Mouse (Mus musculus) thymus, postnatal 25 days (tissue): Measurements from ENCODE around the gene Plcb2.

ENCODE experiments used
- DNase-seq: peaks from one replicate; pipeline ENCODE4 v3.0.0; 2022

Gene Plcb2

DNA sequence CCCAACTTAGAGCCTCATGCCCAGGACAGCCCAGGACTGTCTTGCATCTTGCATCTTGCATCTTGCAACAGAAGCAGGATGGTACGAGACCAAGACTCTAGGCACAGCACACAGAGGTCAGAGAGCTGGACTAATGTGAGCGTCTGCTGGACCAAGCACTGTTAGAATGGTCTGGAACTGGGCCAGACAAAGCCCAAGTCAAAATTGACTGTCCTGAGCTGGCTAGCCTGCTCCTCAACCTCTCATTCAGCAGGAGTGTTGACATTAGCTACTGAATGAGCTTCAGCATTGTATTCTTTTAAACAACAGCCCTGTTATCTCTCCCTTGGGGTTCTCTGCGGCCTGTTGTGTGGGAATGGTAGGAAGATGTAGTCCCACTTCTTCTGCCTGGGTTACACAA, 48.7 kb downstream of the Plcb2 start:
- no peak for DNase-seq

DNA sequence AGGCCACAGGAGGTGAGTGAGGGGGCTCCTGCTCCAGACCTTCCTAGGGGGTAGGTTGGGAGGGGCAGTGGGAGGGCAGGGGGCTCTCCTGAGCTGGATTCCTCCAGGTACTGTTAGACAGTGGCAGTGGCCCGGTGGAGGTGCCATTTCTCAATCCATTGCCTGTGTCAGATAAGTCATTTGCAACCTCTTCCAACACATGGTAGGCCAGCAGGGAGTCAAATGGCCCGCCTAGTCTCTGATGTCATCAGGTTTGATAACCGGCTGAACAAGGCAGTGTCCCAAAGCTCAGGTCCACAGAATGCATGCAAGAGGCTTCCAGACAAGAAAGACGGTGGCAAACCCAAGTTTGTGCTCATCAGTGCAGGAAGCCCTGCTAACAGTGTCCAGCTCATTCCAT, 50.4 kb downstream of the Plcb2 start:
- no peak for DNase-seq

GRCm38 (mm10) chr2:118676839-118677741, 51.1 kb downstream of the Plcb2 start:
- DNase-seq, result peak; percentile 21

- no peak for DNase-seq
Observed at GRCm38 (mm10) chr2:118674500-118674899, 53.7 kb downstream of the Plcb2 start.

DNA sequence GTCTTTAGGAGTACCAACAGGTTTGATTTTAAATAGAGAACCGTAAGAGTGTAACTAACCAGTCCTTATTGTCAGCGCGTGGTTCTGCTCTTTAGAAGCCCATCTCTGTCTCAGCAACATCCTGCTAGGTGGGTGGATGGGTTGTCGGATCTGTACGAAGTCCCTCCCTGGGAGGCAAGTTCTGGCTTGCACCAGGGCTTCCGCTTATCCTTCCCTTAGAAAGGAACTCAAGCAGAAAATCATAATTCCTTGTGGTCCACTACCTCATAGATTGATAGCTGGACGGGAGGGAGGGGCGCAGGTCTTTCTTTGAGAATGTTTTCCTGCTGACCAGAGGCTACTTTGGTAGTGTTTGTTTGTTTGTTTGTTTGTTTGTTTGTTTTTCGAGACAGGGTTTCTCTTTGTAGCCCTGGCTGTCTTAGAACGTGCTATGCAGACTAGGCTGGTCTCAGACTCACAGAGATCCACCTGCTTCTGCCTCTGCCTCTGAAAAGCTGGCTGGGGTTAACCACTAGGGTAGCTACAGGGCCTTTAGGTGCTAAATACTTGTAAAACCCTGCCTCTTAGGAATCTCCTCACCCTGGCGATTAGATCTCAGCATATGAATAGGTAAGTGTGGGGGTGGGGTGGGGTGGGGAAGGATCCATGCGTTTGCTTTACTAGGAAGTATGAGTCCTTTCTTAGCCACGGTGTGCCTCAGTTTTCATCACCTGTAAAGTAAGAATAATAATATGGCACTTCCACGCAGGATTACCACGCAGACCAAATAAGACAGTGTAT, 54.4 kb downstream of the Plcb2 start:
- DNase-seq, result no peak

DNA sequence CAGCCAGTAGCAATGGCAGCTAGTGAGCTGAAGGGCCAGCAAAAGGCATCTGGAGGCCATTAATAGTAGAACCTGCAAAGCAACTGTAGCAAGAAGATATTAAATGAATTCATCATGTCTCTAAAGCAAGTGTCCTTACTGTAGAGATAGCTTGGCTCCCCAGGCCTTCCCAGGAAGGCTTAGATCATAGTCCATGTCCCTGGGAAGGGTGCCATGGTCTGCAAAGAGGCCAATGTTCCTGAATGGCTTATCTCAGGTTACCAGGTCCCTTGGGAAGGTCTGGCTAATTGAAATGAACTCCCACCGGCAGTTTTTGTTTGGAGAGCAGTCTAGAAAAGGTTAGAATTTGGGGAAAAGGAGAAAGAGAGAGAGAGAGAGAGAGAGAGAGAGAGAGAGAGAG, 56.5 kb downstream of the Plcb2 start:
- DNase-seq, result no peak

DNA sequence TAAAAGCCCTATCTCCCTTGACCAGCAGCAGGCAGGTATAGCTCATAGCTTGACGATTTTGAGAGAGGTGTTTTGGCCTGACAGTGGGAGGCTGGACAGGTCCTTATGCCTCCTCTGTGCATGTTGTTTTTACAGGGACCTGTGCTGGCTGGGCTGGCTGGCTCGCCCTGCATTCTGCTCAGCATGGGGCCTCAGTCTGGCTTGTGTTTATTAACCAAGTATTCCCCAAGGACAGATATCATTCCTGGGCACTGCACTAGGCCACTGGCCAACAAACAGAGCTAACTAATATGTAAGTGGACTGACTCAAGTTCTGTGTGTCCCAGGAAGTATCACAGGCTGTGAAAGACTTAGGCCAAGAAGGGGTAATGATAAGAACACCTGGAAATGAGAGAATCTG, 58.5 kb downstream of the Plcb2 start:
- DNase-seq, result no peak

DNA sequence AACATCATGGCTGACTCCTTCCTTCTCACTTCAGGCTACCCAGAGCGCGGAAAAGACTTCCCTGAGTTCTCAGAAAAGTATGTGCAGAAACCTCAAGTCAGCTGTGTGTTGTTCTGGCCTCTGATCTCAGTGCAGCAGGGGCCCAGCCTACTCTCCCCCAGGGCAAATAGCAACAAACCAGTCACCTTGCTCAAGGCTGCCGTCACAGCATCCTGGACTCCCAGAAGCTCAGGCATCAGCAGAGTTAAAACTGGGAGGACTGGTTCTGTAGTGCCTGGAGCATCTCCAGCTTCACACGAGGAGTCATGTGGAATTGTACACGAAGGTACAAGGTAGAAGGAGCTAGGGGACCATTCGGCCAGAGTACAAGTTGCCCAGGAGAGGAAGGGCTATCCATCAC, 59.0 kb downstream of the Plcb2 start:
- peak; percentile 17 for DNase-seq

- DNase-seq, result no peak
Observed at GRCm38 (mm10) chr2:118667181-118667580, 61.1 kb downstream of the Plcb2 start.

DNA sequence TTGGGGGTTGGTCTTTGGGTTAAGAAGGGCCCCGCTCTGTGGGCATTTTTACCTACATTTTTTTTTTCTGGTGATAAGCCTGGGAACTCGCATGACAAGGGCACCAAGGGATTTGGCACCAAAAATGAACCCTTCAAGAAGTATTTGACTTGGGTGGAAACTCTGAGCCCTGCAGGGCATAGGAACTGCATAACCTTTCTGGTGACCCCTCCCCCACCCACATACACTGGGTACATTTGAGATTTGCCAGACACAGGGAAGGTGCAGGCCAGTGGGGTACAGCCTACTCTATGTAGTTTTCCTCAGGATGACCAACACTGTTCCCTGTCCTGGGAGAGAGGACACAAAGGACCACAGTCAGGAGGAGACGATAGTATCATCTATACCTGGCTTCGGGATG, 62.6 kb downstream of the Plcb2 start:
- no peak for DNase-seq

GRCm38 (mm10) chr2:118664975-118665516, 63.2 kb downstream of the Plcb2 start:
- no peak for DNase-seq

DNA sequence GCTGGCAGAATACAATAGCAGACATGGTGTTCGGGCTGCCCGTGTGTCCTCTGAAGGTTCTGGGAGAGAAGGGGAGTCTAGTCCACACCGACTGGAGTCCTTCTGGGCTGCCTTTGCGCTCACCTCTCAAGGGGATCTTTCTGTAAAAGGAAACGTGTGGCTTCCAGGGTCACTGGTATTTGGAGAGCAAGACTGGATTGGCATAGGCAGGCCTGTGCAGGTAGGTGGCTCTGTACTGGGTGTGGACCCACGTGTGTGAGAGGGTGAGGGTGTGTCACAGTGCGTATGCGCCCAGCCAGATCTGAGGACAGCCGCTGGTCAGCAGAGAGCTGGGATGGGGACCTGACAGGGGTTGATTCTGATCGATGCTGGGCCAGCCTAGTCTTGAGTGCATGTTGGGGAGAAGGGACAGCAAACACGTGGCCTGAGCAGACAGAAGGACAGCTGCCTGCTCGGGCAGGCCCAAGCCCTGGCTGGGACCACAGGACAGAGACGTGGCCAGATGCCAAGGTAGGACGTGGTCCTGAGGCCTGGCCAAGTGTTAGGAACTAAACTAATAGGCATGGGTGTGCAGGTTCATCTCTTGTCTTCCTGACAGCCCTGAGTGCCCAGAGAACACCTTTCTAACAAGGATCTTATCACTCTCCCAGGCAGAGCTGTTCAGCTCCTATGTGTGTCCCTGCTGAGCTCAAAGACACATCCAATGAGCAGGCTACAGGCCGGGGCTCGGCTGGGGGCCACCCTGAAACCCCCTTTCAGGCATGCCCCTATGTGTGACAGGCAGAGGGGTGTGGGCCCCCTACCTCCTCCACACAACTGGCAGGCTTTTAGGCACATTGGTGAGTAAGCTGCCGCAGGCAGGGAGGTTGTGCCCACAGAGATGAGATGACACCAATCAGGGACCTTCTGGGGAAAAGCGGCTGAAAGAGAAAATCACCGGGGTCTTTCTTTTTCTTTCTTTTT, 64.2 kb downstream of the Plcb2 start:
- DNase-seq, result no peak

- peak; percentile 83 for DNase-seq
Observed at GRCm38 (mm10) chr2:118662902-118663803, 65.1 kb downstream of the Plcb2 start, which contains the start of gene Pak6. Gene Pak6 (plus strand): TSS chr2:118663303.

GRCm38 (mm10) chr2:118661891-118662290, 66.3 kb downstream of the Plcb2 start:
- no peak for DNase-seq

GRCm38 (mm10) chr2:118659998-118660452, 68.2 kb downstream of the Plcb2 start:
- DNase-seq, result peak; percentile 39

DNA sequence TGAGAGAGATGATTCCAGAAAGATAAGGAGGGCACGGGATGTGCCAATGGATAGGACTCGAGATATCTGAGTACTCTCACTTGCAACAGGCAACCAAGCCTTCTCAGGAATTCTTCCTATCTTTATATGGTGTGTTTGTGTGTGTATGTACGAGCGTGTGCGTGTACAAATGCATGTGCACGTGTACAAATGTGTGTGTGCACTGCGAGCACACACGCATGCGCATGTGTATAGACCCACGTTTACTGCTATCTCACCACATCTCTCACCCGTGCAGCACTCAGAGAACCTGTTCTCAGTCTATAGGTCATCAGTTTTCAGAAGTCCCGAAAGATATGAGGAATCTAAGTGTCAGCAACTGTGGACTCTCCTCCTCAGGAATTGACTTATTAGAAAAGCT, 68.7 kb downstream of the Plcb2 start:
- DNase-seq, result no peak

GRCm38 (mm10) chr2:118659077-118659476, 69.2 kb downstream of the Plcb2 start:
- DNase-seq, result no peak

DNA sequence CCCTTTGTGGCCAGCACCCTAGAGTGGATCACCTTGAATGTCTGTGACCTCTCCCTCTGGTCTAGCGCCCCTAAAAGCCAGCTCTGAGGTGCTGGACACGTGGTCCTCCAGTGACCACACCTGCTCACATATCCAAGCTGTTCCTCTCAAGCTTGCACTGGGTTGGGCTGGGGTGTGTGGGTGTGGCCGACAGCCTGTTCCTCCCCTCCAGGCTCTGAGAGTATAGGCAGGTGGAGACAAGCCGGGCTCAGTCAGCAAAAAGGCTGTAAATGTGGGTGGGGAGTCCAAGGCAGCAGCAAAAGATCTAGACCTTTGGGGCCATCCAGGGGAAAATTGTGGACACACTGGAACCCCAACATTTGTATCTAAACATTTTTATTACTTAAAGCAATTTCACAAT, 69.8 kb downstream of the Plcb2 start:
- DNase-seq, result peak; percentile 27
